Mouse (Mus musculus): ENCODE measurements around the gene Glra3. TPM values are rescaled to one million over a fixed set of nuclear protein-coding genes. Genes with fewer than 3 reads are reported as not detected.

The Glra3 gene
- not detected in 2 replicates for polyA plus RNA-seq (2012; rRNA removed)

GRCm38 (mm10) chr8:55939870-55940525, at the start of gene Glra3:
Gene Glra3, plus strand, starts transcription at chr8:55940460.

GRCm38 (mm10) chr8:55906848-55907247, 33.4 kb upstream of the Glra3 start, which contains the start of gene Adam29:
Gene Adam29, minus strand, starts transcription at chr8:55906948.

Other genes with a start within 250 kb of the Glra3 start
- gene Adam29, start 33.5 kb upstream of the Glra3 start, polyA plus RNA-seq (2012; rRNA removed), result not detected in 2 replicates